ENCODE assay signal across 18 mouse cellular contexts in genomic region chr1:163924093-163924492, GRCm38 (mm10). TPM values are rescaled to one million over a fixed set of nuclear protein-coding genes. Genes with fewer than 3 reads are reported as not detected.
DNase-seq lines count a peak whose midpoint lies in the region.
"Had no signal": no experiment of that assay in that cellular context is flagged by ENCODE, and none has a peak within 500 bp of the region (broad histone marks: within the 10 kb centered on the region; RNA-seq: fewer than 3 reads in every experiment).

No protein-coding gene starts in this region.

- WGBS in heart, embryonic 10.5 days, result 79% methylated on average over 8 of the region's 8 CpGs

- H3K27me3 ChIP-seq in heart, embryonic 10.5 days (ENCODE audit: insufficient read depth, poor library complexity, severe bottlenecking), result no peaks in the 10 kb centered on the region
- H3K27me3 ChIP-seq: embryonic facial prominence, embryonic 13.5 days; forebrain, embryonic 12.5 days; hindbrain, embryonic 12.5 days had no signal

- intact Hi-C loops in left cerebral cortex, postnatal 25 days (cut with DNase I), result no loop called here

- no peak overlapping the region for H3K27ac ChIP-seq in heart, embryonic 10.5 days
- H3K27ac ChIP-seq: embryonic facial prominence, embryonic 13.5 days; forebrain, embryonic 12.5 days; hindbrain, embryonic 12.5 days had no signal

- H3K9me3 ChIP-seq in heart, embryonic 10.5 days, result no peaks in the 10 kb centered on the region
- H3K9me3 ChIP-seq: embryonic facial prominence, embryonic 13.5 days; forebrain, embryonic 12.5 days; hindbrain, embryonic 12.5 days had no signal

- H3K4me3 ChIP-seq in heart, embryonic 10.5 days, result no peak overlapping the region
- H3K4me3 ChIP-seq: embryonic facial prominence, embryonic 13.5 days; forebrain, embryonic 12.5 days; hindbrain, embryonic 12.5 days had no signal

- 0 out of 2 replicates have a peak, but pooled peaks cover 4% of the 10 kb centered on the region for H3K4me1 ChIP-seq in heart, embryonic 10.5 days

- H3K36me3 ChIP-seq in heart, embryonic 10.5 days, result no peaks in the 10 kb centered on the region
- H3K36me3 ChIP-seq: embryonic facial prominence, embryonic 13.5 days; forebrain, embryonic 12.5 days; hindbrain, embryonic 12.5 days had no signal

- peak; percentile 27 for DNase-seq in heart, embryonic 10.5 days (ENCODE audit: low spot score)
- DNase-seq in heart, adult 9 months (ENCODE audit: low spot score in 2 of 2), result no peak
- DNase-seq in right cerebral cortex, adult 18-20 months, result peak; percentile 46
- no peak for DNase-seq in right cerebral cortex, postnatal 4 days
- peak; percentile 12 to 80 for DNase-seq in left cerebral cortex, postnatal 25 days (ENCODE audit: low spot score in 2 of 2)
- peak; percentile 23 for DNase-seq in right cerebral cortex, postnatal 25 days
- no peak for DNase-seq in adrenal gland, adult 8-10 months
- DNase-seq in spleen, postnatal 14 days (ENCODE audit: low spot score in 2 of 2), result no peak
- DNase-seq: adrenal gland, postnatal 10 days; cerebellum, adult 11-12 months; cerebellum, adult 9-11 months; cerebellum, postnatal 36 days; gastrocnemius, postnatal 10 days; heart, postnatal 10 days; heart, postnatal 4 days had no signal

RNA-seq across cellular contexts. Expression of gene Scyl3, which starts 4.8 kb away (rescaled TPM):
- polyA plus RNA-seq in heart, embryonic 10.5 days (2016; fragmentation: Nextera tagmentation; extraction: Ambion mirVana), result 11.4 and 16.4 TPM in 2 replicates
- total RNA-seq in left cerebral cortex, postnatal 25 days (2021), result 10 to 100 TPM; 20.5 to 23.8 TPM
- total RNA-seq in adrenal gland, adult 8-10 months (2022), result 10 to 100 TPM; 17.4 to 29.5 (median 23.7) TPM

Comparison
In these comparisons a context has a peak if more than half of its experiments do, and no peak if none do; other contexts are left out.
1. DNase-seq: peak in heart, embryonic 10.5 days (single experiment), right cerebral cortex, adult 18-20 months (single experiment), left cerebral cortex, postnatal 25 days (2 of 2) and right cerebral cortex, postnatal 25 days (single experiment); none in heart, adult 9 months (0 of 2), right cerebral cortex, postnatal 4 days (single experiment), adrenal gland, adult 8-10 months (single experiment) and spleen, postnatal 14 days (0 of 2).